Mouse (Mus musculus) liver, embryonic 14.5 days (tissue): Measurements from ENCODE around the gene Cand1. TPM values are rescaled to one million over a fixed set of nuclear protein-coding genes. Genes with fewer than 3 reads are reported as not detected.

Source experiments
- ATAC-seq: fragments of 200-750 bp; cut with Nextera tagmentation; 2 replicates; pipeline ENCODE4 v1.8.0; 2017; ENCODE audit warnings: moderate number of reproducible peaks, mild to moderate bottlenecking, moderate library complexity; ENCODE audit not compliant: insufficient read depth
- DNase-seq, 3 experiments: peaks; one replicate each; pipeline ENCODE4 v3.0.0-alpha.2; 2012 to 2013; ENCODE audit warnings: low read depth in 3 of 3, low spot score in 3 of 3
- H3K27ac ChIP-seq: fragments of 300-500 bp; sonication (generic); 2 replicates; pipeline ENCODE4 v1.5.1; 2014; ENCODE audit warnings: moderate library complexity, mild to moderate bottlenecking, control low read depth, inconsistent platforms
- H3K27me3 ChIP-seq: fragments of 300-500 bp; sonication (generic); 2 replicates; pipeline ENCODE4 v1.6.1; 2014; ENCODE audit warnings: mild to moderate bottlenecking, low read length, moderate library complexity; ENCODE audit not compliant: control insufficient read depth, insufficient read depth
- H3K36me3 ChIP-seq: fragments of 300-500 bp; sonication (generic); replicated peaks from 2 replicates; pipeline ENCODE4 v1.6.1; 2014; ENCODE audit warnings: low read depth; ENCODE audit not compliant: control insufficient read depth, insufficient read depth
- H3K4me1 ChIP-seq, 2 experiments: fragments of 200-500 bp in 1 of 2; fragments of 300-500 bp in 1 of 2; sonication (generic) in 1 of 2; replicated peaks; 2 replicates each; pipeline ENCODE4 v1.6.1; 2012 to 2014; ENCODE audit warnings: antibody characterized with exemption in 1 of 2, inconsistent platforms in 1 of 2, low read length in 1 of 2; ENCODE audit not compliant: control insufficient read depth in 2 of 2, insufficient read depth in 2 of 2
- H3K4me2 ChIP-seq: fragments of 300-500 bp; sonication (generic); 2 replicates; pipeline ENCODE4 v1.6.1; 2014; ENCODE audit warnings: low read depth, mild to moderate bottlenecking, control low read depth, moderate library complexity
- H3K4me3 ChIP-seq, 2 experiments: fragments of 200-500 bp in 1 of 2; fragments of 300-500 bp in 1 of 2; sonication (generic) in 1 of 2; 2 replicates each; pipeline ENCODE4 v1.5.1; 2012 to 2014; ENCODE audit warnings: low read depth in 2 of 2, low read length in 2 of 2, mild to moderate bottlenecking in 2 of 2, control low read depth in 1 of 2, inconsistent platforms in 1 of 2, moderate library complexity in 1 of 2; ENCODE audit not compliant: insufficient read depth in 1 of 2
- H3K9ac ChIP-seq: fragments of 300-500 bp; sonication (generic); replicated peaks from 2 replicates; pipeline ENCODE4 v1.6.1; 2014; ENCODE audit warnings: mild to moderate bottlenecking, control low read depth, moderate library complexity
- H3K9me3 ChIP-seq: fragments of 300-500 bp; sonication (generic); 2 replicates; pipeline ENCODE4 v1.6.1; 2016; ENCODE audit warnings: low read length, mixed read lengths; ENCODE audit not compliant: control insufficient read depth
- CTCF ChIP-seq: IDR thresholded peaks from 2 replicates; pipeline ENCODE4 v1.5.1; 2016; ENCODE audit warnings: antibody characterized with exemption, low read depth, control low read depth
- EP300 ChIP-seq: IDR thresholded peaks from 2 replicates; pipeline ENCODE4 v1.6.1; 2016; ENCODE audit warnings: antibody characterized with exemption, low read depth
- WGBS: fragments of 180-500 bp; shearing (Covaris S2); extraction: QIAGEN DNeasy Blood & Tissue Kit; methylation state at CpG from one replicate; pipeline ENCODE4 v1.1.7; 2014; ENCODE audit not compliant: insufficient replicate concordance; 5-methylcytosine and 5-hydroxymethylcytosine counted together
- polyA plus RNA-seq, 2 experiments: library from polyadenylated mRNA; depleted of rRNA in 1 of 2; stranded (reverse) in 1 of 2; unstranded in 1 of 2; fragments of >200 nt; fragmentation: Nextera tagmentation in 1 of 2; extraction: Ambion mirVana in 1 of 2; gene quantifications; 2 replicates each; pipeline versions ENCODE4 v1.2.1 to v1.2.3; 2012 to 2014

Cand1 gene
- polyA plus RNA-seq (2012; rRNA removed), result 10.9 and 11.8 TPM in 2 replicates
- polyA plus RNA-seq (2014; fragmentation: Nextera tagmentation; extraction: Ambion mirVana), result 22.8 and 26.7 TPM in 2 replicates

DNA sequence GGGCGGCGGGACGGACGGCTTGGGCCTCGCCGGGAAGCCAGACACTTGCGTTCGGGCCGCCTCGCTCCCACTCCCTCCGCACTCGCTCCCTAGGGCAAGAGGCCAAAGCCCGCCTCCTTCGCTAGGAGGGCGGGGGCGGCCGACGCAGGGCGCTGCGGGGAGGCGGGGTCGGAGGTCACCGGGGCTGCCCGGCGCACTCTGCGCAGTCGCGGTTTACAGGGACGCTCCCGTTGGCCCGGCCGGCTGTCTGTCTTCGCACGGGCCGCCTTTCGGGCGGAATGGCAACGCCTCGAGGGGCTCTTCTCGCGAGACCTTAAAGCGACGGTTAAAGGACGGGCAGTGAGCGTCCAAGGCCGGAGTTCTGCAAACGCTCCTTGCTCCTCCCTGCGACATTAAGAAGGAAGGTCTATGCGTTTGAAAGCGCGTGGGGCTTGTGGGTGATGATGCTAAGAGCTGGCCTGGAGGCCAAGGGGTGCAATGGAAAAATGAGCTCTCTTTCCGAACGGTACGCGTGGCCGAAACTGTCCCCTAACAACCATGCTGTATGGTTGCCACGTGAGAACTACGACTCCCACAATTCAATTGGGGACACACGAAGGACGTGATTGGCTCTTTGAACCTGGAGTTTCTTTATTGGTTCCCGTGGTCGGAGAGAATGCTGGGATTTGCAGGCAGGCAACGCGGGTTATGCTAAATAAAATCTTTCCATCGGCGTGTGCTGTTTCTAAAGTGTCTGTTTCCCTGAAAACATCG lies at the start of gene Cand1:
Gene Cand1, minus strand, starts transcription at position 87 of the 753 bp plus-strand sequence.
- peak within 1 kb of the TSS; percentile 45 for H3K27ac ChIP-seq
- ATAC-seq, result peak; percentile 96
- under 1% methylated on average over 67 of the region's 67 CpGs for WGBS
- peaks cover 0 to 10% of the 10 kb centered on the region in 2 experiments for H3K4me1 ChIP-seq
- peak within 1 kb of the TSS; percentile 90 for H3K4me2 ChIP-seq
- no peaks in the 10 kb centered on the region for H3K27me3 ChIP-seq
- peak within 1 kb of the TSS; percentile 93 for H3K9ac ChIP-seq
- H3K9me3 ChIP-seq, result no peaks in the 10 kb centered on the region
- TF ChIP-seq EP300 (peak; percentile 69), CTCF (no peak)
- H3K4me3 ChIP-seq, result peak within 1 kb of the TSS; percentile 89 to 90
- DNase-seq, result peak; percentile 94 to 95 (median 95)
- H3K36me3 ChIP-seq, result peaks cover 5% of the 10 kb centered on the region

DNA sequence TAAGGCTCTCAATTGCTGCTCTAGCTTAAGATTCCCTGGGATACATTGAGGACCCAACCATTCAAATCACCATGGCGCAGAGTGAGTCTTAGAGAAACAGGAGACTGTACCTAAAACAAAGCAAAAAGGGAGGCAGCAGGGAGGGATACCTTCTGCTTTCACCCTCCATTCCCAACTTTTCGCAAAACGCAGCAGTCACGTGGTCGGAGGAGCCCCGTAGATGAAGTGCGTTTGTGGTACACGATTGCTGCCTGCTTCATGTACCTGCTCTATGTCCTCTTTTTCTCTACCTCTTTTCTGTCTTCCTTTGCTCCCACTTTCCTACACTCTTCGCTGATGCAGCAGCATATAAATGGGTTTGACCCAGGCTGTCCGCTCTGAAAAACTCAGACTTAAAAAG lies 39.0 kb upstream of the Cand1 start:
- ATAC-seq (no peak), DNase-seq (no peak)
- H3K36me3 ChIP-seq, result no peaks in the 10 kb centered on the region
- no peak overlapping the region for H3K4me3 ChIP-seq
- no peak for TF ChIP-seq EP300
- TF ChIP-seq CTCF, result no peak
- 76% methylated on average over 10 of the region's 10 CpGs for WGBS
- no peak overlapping the region for H3K9ac ChIP-seq
- no peaks in the 10 kb centered on the region for H3K4me1 ChIP-seq
- H3K27ac ChIP-seq, result no peak overlapping the region
- no peak overlapping the region for H3K4me2 ChIP-seq
- no peaks in the 10 kb centered on the region for H3K27me3 ChIP-seq
- H3K9me3 ChIP-seq, result no peaks in the 10 kb centered on the region

DNA sequence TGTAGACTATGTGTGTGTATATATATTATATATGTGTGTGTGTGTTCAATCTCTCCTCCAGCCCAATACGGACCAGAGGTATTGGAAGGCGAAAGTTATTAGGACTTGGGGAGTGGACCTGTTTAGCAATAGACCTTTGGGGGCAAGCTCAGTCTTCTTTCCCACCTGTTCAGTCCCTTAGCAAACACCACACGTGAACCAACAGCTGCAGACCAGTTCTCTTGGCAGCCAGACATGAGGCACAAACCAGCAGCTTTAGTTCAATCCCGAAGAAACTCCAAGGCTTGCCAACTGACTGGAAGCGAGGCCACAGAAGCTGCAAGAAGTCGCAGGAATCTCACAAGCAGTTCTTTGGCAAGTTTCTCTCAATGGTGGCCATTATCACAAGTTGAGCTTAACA lies 34.5 kb upstream of the Cand1 start:
- no peak for DNase-seq
- 65% methylated on average over 6 of the region's 6 CpGs for WGBS
- Histone ChIP-seq H3K36me3 (no peaks in the 10 kb centered on the region), H3K4me3 (no peak overlapping the region), H3K27me3 (no peaks in the 10 kb centered on the region), H3K9ac (no peak overlapping the region), H3K27ac (no peak overlapping the region), H3K9me3 (no peaks in the 10 kb centered on the region), H3K4me2 (no peak overlapping the region), H3K4me1 (no peaks in the 10 kb centered on the region)
- no peak for ATAC-seq
- TF ChIP-seq CTCF (no peak), EP300 (no peak)

DNA sequence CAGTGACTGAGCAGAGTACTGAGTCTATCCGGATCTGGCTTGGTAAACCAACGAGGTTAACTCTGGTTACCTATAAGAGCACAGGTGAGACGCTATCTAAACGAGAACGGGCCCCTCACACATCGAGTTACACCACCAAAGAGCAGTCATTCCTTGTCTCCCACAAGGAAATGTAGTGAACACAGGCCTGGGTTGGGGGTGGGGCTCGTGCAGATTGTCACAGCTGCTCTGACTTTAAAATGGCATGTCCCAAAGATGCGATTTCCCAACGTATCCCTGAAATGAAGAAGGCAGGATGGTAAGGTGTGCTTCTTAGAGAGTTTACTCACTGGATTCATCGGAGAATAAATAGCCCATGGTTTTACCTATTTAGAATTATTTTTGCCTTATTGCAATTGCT lies 32.7 kb upstream of the Cand1 start:
- H3K36me3 ChIP-seq, result no peaks in the 10 kb centered on the region
- H3K4me2 ChIP-seq, result no peak overlapping the region
- H3K4me3 ChIP-seq, result no peak overlapping the region
- no peaks in the 10 kb centered on the region for H3K27me3 ChIP-seq
- ATAC-seq (no peak), DNase-seq (no peak)
- no peak overlapping the region for H3K27ac ChIP-seq
- H3K9me3 ChIP-seq, result no peaks in the 10 kb centered on the region
- TF ChIP-seq CTCF, result no peak
- no peak for TF ChIP-seq EP300
- no peak overlapping the region for H3K9ac ChIP-seq
- 67% methylated on average over 10 of the region's 10 CpGs for WGBS
- H3K4me1 ChIP-seq, result no peaks in the 10 kb centered on the region

DNA sequence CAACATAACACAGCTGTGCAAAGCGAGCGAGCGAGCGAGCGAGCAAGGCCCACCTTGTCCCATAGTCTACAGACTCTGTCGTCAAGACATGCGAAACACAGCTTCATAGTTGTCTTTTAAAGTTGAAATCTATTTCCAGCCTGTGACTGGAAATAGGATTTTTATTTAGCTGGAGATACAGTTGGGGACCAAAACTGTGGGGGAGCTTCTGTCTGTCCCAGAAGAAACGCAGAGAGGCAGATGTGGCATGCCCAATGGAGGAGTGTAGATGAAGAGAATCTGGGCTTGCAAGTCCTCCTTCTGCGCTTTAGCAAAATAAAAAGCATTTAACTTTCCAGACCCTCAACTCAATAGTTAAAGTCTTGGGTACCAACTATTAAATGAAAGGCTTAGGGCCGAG lies 32.1 kb upstream of the Cand1 start:
- ATAC-seq (no peak), DNase-seq (no peak)
- WGBS, result 82% methylated on average over 10 of the region's 10 CpGs
- TF ChIP-seq EP300 (no peak), CTCF (no peak)
- Histone ChIP-seq H3K4me3 (no peak overlapping the region), H3K9ac (no peak overlapping the region), H3K4me2 (no peak overlapping the region), H3K36me3 (no peaks in the 10 kb centered on the region), H3K27me3 (no peaks in the 10 kb centered on the region), H3K4me1 (no peaks in the 10 kb centered on the region), H3K27ac (no peak overlapping the region), H3K9me3 (no peaks in the 10 kb centered on the region)
